Mouse (Mus musculus): Measurements from ENCODE around the gene Slamf9.

Slamf9 gene

GRCm38 (mm10) chr1:172452911-172453310 lies 22.2 kb upstream of the Slamf9 start:
- no peak for TF ChIP-seq GATA4 (IDR thresholded peaks at IDR 0.05; ENCODE audit: insufficient replicate concordance, low read length)

DNA sequence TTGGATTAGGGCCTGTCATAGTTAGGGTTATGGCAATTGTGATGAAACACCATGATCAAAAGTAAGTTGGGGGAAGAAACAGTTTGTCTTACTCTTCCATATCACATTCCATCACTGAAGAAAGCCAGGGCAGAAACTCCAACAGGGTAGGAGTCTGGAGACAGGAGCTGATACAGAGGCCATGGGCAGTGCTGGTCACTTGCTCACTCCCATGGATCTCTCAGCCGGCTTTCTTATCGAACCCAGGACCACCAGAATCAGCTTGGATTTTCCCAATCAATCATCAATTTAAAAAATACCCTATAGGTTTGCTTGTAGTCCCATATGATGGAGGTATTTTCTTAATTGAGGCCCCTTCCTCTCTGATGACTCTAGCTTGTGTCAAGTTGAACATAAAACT lies 21.3 kb upstream of the Slamf9 start:
- no peak for TF ChIP-seq GATA4 (IDR thresholded peaks at IDR 0.05; ENCODE audit: insufficient replicate concordance, low read length)

- no peak for TF ChIP-seq GATA4 (IDR thresholded peaks at IDR 0.05; ENCODE audit: insufficient replicate concordance, low read length)
These were observed 19.7 kb upstream of the Slamf9 start for GRCm38 (mm10) chr1:172455416-172455815.

DNA sequence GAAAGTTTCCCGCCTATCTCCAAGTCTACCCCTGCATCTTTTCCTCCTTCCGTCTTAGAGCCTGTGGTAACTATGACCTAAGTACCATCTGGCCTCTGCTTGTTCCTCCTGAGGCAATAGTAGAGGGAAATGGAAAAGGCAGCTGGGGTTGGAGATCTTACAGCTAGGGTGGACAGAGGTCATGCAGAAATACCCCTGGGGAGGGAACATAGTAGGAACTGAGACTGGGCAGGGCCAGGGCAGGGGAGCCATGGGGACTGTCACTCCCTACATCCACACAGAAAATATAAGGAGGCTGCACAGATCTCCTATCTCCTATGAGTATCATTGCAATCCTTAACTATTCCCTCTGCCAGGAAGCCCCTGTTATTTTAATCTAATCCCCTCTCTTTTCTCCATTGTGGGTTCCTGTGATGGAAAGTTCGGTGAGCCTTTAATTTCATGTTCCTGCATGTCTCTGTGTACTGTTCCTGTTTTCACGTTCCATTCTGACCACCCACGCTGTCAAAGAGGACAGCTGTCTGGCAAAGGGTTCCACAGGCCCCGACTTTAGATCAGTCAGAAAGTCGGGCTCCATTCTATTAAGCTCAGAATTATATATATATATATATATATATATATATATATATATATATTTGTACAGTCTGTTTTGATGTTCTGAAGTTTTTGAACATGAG lies 19.0 kb upstream of the Slamf9 start:
- no peak for TF ChIP-seq GATA4 (IDR thresholded peaks at IDR 0.05; ENCODE audit: insufficient replicate concordance, low read length)

DNA sequence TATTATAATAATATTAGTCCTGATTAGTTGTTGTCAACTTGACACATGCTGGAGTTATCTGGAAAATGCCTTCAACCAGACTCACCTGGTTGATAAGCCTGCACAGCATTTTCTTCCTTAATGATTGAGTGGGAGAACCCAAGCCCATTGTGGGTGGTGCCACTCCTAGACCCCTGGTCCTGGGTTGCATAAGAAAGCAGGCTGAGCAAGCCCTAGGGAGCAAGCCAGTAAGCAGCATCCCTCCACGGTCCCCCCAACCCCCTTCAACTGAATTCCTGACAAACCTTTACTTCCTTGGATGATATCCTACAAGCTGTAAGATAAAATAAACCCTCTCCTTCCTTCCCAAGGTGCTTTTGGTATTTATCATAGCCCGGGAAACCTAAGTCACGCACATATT lies 18.0 kb upstream of the Slamf9 start:
- TF ChIP-seq GATA4 (IDR thresholded peaks at IDR 0.05; ENCODE audit: insufficient replicate concordance, low read length): no peak

DNA sequence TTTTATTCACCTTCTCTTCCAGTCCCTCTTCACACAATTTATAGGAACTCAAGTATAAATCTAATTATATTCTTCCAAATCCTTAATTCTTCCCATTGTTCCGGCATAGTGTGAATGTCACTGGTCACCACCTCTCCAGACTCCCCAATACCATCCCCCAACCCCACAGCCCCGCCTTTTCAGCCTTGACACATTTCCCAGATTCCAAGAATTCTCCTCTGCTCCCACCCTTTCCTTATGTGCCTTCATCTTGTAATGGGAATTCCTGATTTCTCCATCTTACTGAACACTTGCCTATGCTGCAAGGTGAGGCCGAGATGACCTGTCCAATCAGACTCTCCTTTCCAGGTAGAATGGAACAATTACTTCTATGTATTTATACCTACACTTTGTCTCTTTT lies 17.1 kb upstream of the Slamf9 start:
- TF ChIP-seq GATA4 (IDR thresholded peaks at IDR 0.05; ENCODE audit: insufficient replicate concordance, low read length): no peak

GRCm38 (mm10) chr1:172461602-172462001 lies 13.6 kb upstream of the Slamf9 start:
- no peak for TF ChIP-seq GATA4 (IDR thresholded peaks at IDR 0.05; ENCODE audit: insufficient replicate concordance, low read length)

DNA sequence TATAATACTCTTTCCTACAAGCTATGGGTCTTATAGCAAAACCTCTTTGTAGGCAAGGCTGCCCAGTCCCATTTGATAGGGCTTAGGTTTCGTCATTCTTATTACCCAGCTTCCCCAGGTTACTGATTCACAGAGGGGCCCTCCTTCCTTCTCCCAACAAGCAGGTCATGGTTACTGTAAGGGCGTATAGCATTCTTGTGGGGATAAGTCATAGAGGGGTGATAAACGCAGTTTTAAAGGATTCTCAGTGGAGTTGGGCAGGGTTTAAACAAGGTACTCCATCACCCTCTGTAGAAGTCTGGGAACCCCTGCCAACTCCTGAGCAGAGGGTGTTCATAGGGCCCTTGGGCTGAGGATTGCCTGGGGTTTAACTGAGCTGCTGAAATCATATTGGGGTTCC lies 12.6 kb upstream of the Slamf9 start:
- TF ChIP-seq GATA4 (IDR thresholded peaks at IDR 0.05; ENCODE audit: insufficient replicate concordance, low read length): no peak

- no peak for TF ChIP-seq GATA4 (IDR thresholded peaks at IDR 0.05; ENCODE audit: insufficient replicate concordance, low read length)
These were observed 11.5 kb upstream of the Slamf9 start for GRCm38 (mm10) chr1:172463387-172464333.

DNA sequence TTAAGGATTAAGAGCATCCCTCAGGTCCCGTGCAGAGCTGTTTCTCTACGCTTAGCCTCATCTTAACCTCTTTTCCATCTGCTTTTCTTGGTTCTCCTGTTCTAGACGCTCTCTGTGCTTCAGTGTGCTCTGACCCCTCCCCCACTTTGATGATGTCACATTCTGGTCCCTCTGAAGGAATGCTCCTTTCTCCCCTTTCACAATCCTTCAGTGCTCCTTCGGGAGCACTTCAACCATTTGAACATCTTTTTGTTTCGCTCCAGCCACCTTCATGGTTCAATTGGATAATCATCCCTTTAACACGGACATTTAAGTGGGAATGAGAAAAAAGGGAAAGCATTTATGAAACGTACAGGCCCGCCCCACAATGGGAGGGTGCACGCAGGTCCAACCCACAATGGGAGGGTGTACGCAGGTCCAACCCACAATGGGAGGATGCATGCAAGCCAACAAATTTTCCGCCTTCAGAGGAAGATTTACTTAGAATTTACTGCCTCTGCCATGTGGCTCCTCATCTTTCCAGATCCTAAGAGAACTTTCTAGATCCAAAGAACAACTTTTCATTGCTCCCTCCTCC lies 6.8 kb upstream of the Slamf9 start:
- no peak for TF ChIP-seq GATA4 (IDR thresholded peaks at IDR 0.05; ENCODE audit: insufficient replicate concordance, low read length)

GRCm38 (mm10) chr1:172469373-172469772 lies 5.8 kb upstream of the Slamf9 start:
- TF ChIP-seq GATA4 (IDR thresholded peaks at IDR 0.05; ENCODE audit: insufficient replicate concordance, low read length): no peak

DNA sequence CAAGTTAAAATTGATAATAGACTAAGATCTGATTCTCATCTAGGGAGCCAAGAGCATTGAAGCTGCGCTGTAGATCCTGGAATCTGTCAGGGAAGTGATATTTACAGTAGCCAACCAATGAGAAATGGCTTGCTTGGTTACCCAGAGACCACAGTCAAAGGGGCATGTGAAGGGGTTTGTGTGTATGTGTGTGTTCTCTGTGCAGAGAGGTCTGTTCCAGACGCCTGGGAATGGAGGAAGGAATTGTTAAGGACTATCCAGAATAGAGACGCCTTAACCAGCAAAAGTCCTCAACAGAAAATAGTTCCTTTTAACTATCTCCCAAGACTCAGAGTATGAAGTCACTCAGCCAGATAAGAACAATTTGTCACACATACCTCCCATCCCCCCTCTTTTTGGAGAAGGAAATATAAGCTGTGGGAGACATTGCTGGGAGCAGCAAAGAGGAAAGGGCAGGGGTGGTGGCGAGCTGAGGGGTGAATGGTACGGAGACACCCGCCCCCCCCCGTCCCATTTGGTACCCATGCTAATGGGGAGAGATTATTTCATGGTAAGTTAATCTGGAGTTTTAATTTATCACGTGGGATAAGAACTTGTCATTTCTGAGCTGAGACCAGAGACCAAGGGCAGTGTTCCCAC lies 5.2 kb upstream of the Slamf9 start:
- TF ChIP-seq GATA4 (IDR thresholded peaks at IDR 0.05; ENCODE audit: insufficient replicate concordance, low read length): no peak

DNA sequence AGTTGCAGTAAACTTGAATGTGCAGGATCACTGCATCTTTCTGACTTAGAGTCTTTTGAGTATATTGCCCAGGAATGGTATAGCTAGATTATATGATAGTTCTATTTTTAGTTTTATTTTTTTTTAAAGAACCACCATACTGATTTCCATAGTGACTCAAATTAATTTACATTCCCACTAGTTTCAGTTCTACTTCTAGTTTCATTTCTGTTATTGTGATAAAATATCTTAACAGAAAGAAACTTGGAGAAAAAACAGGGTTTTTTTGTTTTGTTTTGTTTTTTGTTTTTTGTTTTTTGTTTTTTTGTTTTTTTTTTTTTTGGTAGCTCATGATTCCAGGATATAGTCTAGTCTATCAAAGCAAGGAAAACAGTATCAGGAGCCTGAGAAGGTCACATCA lies 2.2 kb upstream of the Slamf9 start:
- no peak for TF ChIP-seq GATA4 (IDR thresholded peaks at IDR 0.05; ENCODE audit: insufficient replicate concordance, low read length)

- TF ChIP-seq GATA4 (IDR thresholded peaks at IDR 0.05; ENCODE audit: insufficient replicate concordance, low read length): no peak
These were observed 962 bp upstream of the Slamf9 start for GRCm38 (mm10) chr1:172474196-172474595.

GRCm38 (mm10) chr1:172478020-172478419 lies 2.9 kb downstream of the Slamf9 start:
- TF ChIP-seq GATA4 (IDR thresholded peaks at IDR 0.05; ENCODE audit: insufficient replicate concordance, low read length): no peak

Measured in liver, adult (tissue).